Mouse (Mus musculus) megakaryocyte, embryonic 14.5 days (primary cell): ENCODE data around the gene Tldc1.

Experiments
- FLI1 ChIP-seq: IDR thresholded peaks from 2 replicates; pipeline ENCODE4 v1.6.1; 2012; ENCODE audit warnings: low read length, inconsistent platforms, mixed read lengths
- GATA1 ChIP-seq: IDR thresholded peaks from 3 replicates; pipeline ENCODE4 v1.6.1; 2012; ENCODE audit warnings: mixed read lengths, low read length, inconsistent platforms, borderline replicate concordance

DNA sequence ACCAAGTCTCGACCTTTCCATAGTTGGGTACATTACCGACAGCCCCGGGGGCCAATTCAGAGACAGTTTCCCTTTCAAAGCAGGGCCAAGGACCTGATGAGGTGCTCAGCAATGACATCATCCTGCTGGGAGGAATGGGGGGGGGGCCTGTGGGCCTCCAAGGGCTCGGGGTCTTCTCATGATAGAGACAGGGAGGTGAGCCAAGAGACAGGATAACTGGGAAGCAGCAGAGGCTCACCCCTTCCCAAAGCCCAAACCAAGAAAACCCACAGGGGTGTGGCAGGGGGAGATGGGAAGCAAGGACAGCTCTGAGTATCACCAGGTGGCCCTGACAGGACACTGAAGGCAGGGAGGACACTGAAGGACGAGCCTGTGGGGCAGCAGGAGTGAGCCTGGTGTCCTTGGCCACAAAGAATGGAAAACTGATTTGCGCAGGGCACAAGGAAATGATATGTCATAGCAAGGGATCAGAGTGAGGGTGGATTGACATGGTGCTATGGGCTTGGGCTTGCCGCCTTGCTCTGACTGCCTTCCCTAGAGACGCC, 49.8 kb downstream of the Tldc1 start:
- TF ChIP-seq FLI1 (no peak), GATA1 (no peak)
